ENCODE assay signal across 23 mouse cellular contexts in genomic region chr14:76074206-76074605, GRCm38 (mm10). TPM values are rescaled to one million over a fixed set of nuclear protein-coding genes. Genes with fewer than 3 reads are reported as not detected.
DNase-seq lines count a peak whose midpoint lies in the region; ATAC-seq lines count a peak whose summit lies in the region.
"Had no signal": no experiment of that assay in that cellular context is flagged by ENCODE, and none has a peak within 500 bp of the region (broad histone marks: within the 10 kb centered on the region; RNA-seq: fewer than 3 reads in every experiment).

No protein-coding gene starts in this region.

- H3K27me3 ChIP-seq in midbrain, embryonic 16.5 days (ENCODE audit: control insufficient read depth, insufficient read depth, low read depth, low read length), result no peaks in the 10 kb centered on the region
- H3K27me3 ChIP-seq in forebrain, embryonic 12.5 days, result no peaks in the 10 kb centered on the region

- H3K27ac ChIP-seq in midbrain, embryonic 16.5 days (ENCODE audit: low read length), result no peak overlapping the region
- no peak overlapping the region for H3K27ac ChIP-seq in forebrain, embryonic 12.5 days
- H3K27ac ChIP-seq: forebrain, embryonic 10.5 days; heart, embryonic 10.5 days; heart, embryonic 13.5 days; hindbrain, embryonic 14.5 days; hindbrain, postnatal 0 days had no signal

- no peak overlapping the region for H3K4me2 ChIP-seq in midbrain, embryonic 16.5 days (ENCODE audit: low read length)
- no peak overlapping the region for H3K4me2 ChIP-seq in forebrain, embryonic 12.5 days
- H3K4me2 ChIP-seq: heart, embryonic 13.5 days; hindbrain, embryonic 14.5 days had no signal

- no peaks in the 10 kb centered on the region for H3K36me3 ChIP-seq in midbrain, embryonic 16.5 days (ENCODE audit: control insufficient read depth, insufficient read depth, low read length)
- no peaks in the 10 kb centered on the region for H3K36me3 ChIP-seq in forebrain, embryonic 12.5 days (replicated peaks)
- H3K36me3 ChIP-seq: forebrain, embryonic 10.5 days; heart, embryonic 10.5 days; heart, embryonic 13.5 days had no signal

- H3K4me1 ChIP-seq in midbrain, embryonic 16.5 days (ENCODE audit: control insufficient read depth, insufficient read depth, low read length), result peaks cover 12% of the 10 kb centered on the region
- H3K4me1 ChIP-seq in forebrain, embryonic 12.5 days, result peaks cover 11% of the 10 kb centered on the region
- H3K4me1 ChIP-seq: heart, embryonic 10.5 days; heart, embryonic 13.5 days had no signal

- H3K4me3 ChIP-seq in midbrain, embryonic 16.5 days (ENCODE audit: low read depth, low read length), result no peak overlapping the region
- H3K4me3 ChIP-seq in forebrain, embryonic 12.5 days (replicated peaks), result no peak overlapping the region
- H3K4me3 ChIP-seq: forebrain, embryonic 10.5 days; heart, embryonic 10.5 days; heart, embryonic 13.5 days had no signal

- no peak overlapping the region for H3K9ac ChIP-seq in midbrain, embryonic 16.5 days (ENCODE audit: low read depth, low read length)
- no peak overlapping the region for H3K9ac ChIP-seq in forebrain, embryonic 12.5 days
- H3K9ac ChIP-seq: forebrain, postnatal 0 days; heart, embryonic 13.5 days; hindbrain, embryonic 14.5 days had no signal

- ATAC-seq in midbrain, embryonic 16.5 days, result no peak
- ATAC-seq in forebrain, embryonic 12.5 days (ENCODE audit: low FRiP score), result no peak
- ATAC-seq: forebrain, embryonic 14.5 days; forebrain, postnatal 0 days; hindbrain, postnatal 0 days; inflammation-experienced regulatory T-cells, adult 6 months had no signal

- peak; percentile 50 to 78 for DNase-seq in adrenal gland, adult (ENCODE audit: inconsistent age in 2 of 2, low spot score in 1 of 2)
- DNase-seq in adrenal gland, postnatal 4 days (ENCODE audit: low spot score in 2 of 2), result no peak
- peak; percentile 39 for DNase-seq in R1 (ENCODE audit: low read depth, low spot score)
- DNase-seq in adrenal gland, adult 8-10 months, result peak; percentile 39
- peak; percentile 8 for DNase-seq in adrenal gland, postnatal 25 days
- DNase-seq in ovary, postnatal 10 days (ENCODE audit: low spot score), result no peak
- DNase-seq: cerebellum, adult 18-20 months; cerebellum, adult 9-10 months; cerebellum, postnatal 14 days; forebrain, postnatal 0 days; gastrocnemius, postnatal 25 days; heart, adult 18-20 months; heart, postnatal 14 days; heart, postnatal 4 days had no signal

- 79% methylated on average over 1 of the region's 1 CpGs for WGBS in midbrain, embryonic 16.5 days
- WGBS in forebrain, embryonic 12.5 days, result 78% methylated on average over 1 of the region's 1 CpGs

- H3K9me3 ChIP-seq in midbrain, embryonic 16.5 days (replicated peaks; ENCODE audit: control insufficient read depth, low read length, poor library complexity, severe bottlenecking), result no peaks in the 10 kb centered on the region
- no peaks in the 10 kb centered on the region for H3K9me3 ChIP-seq in forebrain, embryonic 12.5 days
- H3K9me3 ChIP-seq: forebrain, embryonic 10.5 days; heart, embryonic 10.5 days; heart, embryonic 13.5 days had no signal

RNA-seq across cellular contexts. Expression of gene Gpalpp1, which starts 36.4 kb away (rescaled TPM):
- 10 to 100 TPM; 24.2 to 24.8 TPM for total RNA-seq in adrenal gland, postnatal 4 days (2021)
- 10 to 100 TPM; 19.0 to 25.2 (median 22.3) TPM for total RNA-seq in adrenal gland, adult 8-10 months (2022)
- 19.3 and 22.3 TPM in 2 replicates for total RNA-seq in adrenal gland, postnatal 25 days (2021)
- 13.1 and 14.1 TPM in 2 replicates for polyA plus RNA-seq in midbrain, embryonic 16.5 days (2015; fragmentation: Nextera tagmentation; extraction: Ambion mirVana)
- 19.0 and 20.3 TPM in 2 replicates for polyA plus RNA-seq in forebrain, embryonic 12.5 days (2016; fragmentation: Nextera tagmentation; extraction: Ambion mirVana)

RNA-seq across cellular contexts. Expression of gene Nufip1, which starts 36.5 kb away (rescaled TPM):
- total RNA-seq in adrenal gland, postnatal 4 days (2021), result 10 to 100 TPM; 11.9 to 12.5 TPM
- 1 to 10 TPM; 7.5 to 8.4 (median 8.0) TPM for total RNA-seq in adrenal gland, adult 8-10 months (2022)
- 8.1 and 8.6 TPM in 2 replicates for total RNA-seq in adrenal gland, postnatal 25 days (2021)
- polyA plus RNA-seq in midbrain, embryonic 16.5 days (2015; fragmentation: Nextera tagmentation; extraction: Ambion mirVana), result 13.4 and 13.8 TPM in 2 replicates
- polyA plus RNA-seq in forebrain, embryonic 12.5 days (2016; fragmentation: Nextera tagmentation; extraction: Ambion mirVana), result 18.5 and 19.0 TPM in 2 replicates

Comparison
In these comparisons a context has a peak if more than half of its experiments do, and no peak if none do; other contexts are left out.
1. DNase-seq: peak in adrenal gland, adult (2 of 2), R1 (single experiment), adrenal gland, adult 8-10 months (single experiment) and adrenal gland, postnatal 25 days (single experiment); none in adrenal gland, postnatal 4 days (0 of 2) and ovary, postnatal 10 days (single experiment).